29 mouse cellular contexts compared by ENCODE assay signal in the genomic region with DNA sequence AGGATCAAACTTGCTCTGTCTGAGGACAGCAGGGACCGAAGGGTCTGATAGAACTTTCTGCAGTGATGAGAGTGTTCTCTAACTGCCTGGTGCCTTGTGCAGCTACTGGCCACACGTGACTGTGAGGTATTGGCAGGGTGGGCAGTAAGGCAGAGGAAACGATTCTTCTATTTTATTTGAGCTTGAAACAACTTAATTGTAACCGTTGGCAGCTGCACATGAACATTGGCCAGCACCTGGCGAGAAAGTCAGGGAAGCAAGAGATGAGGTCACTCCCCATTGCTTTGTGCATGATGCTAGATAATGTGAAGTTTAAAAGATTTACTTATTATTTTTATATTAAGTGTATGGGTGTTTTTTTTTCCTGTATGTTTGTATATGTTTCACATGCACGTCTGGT.
DNase-seq lines count a peak whose midpoint lies in the region; ATAC-seq lines count a peak whose summit lies in the region.
"Had no signal": no experiment of that assay in that cellular context is flagged by ENCODE, and none has a peak within 500 bp of the region (broad histone marks: within the 10 kb centered on the region; RNA-seq: fewer than 3 reads in every experiment).

No protein-coding gene starts in this region.

- 78% methylated on average over 6 of the region's 6 CpGs for WGBS in heart, embryonic 10.5 days
- 89% methylated on average over 6 of the region's 6 CpGs for WGBS in midbrain, embryonic 11.5 days
- 87% methylated on average over 6 of the region's 6 CpGs for WGBS in midbrain, embryonic 15.5 days

- H3K27ac ChIP-seq in heart, embryonic 10.5 days, result no peak overlapping the region
- no peak overlapping the region for H3K27ac ChIP-seq in midbrain, embryonic 11.5 days (ENCODE audit: low read depth, low read length)
- H3K27ac ChIP-seq in midbrain, embryonic 15.5 days, result no peak overlapping the region
- H3K27ac ChIP-seq: embryonic facial prominence, embryonic 10.5 days; embryonic facial prominence, embryonic 13.5 days; forebrain, embryonic 12.5 days; forebrain, embryonic 15.5 days; heart, adult 2 months; heart, embryonic 15.5 days; hindbrain, embryonic 14.5 days; hindbrain, postnatal 0 days had no signal

- H3K27me3 ChIP-seq in heart, embryonic 10.5 days (ENCODE audit: insufficient read depth, poor library complexity, severe bottlenecking), result no peaks in the 10 kb centered on the region
- no peaks in the 10 kb centered on the region for H3K27me3 ChIP-seq in midbrain, embryonic 11.5 days (ENCODE audit: control insufficient read depth, insufficient read depth, low read length)
- H3K27me3 ChIP-seq in midbrain, embryonic 15.5 days (replicated peaks), result no peaks in the 10 kb centered on the region
- H3K27me3 ChIP-seq: embryonic facial prominence, embryonic 13.5 days; forebrain, embryonic 12.5 days; forebrain, embryonic 15.5 days; heart, embryonic 15.5 days had no signal

- no peak overlapping the region for H3K9ac ChIP-seq in midbrain, embryonic 11.5 days (ENCODE audit: low read length)
- H3K9ac ChIP-seq in midbrain, embryonic 15.5 days, result no peak overlapping the region
- H3K9ac ChIP-seq: embryonic facial prominence, embryonic 13.5 days; forebrain, embryonic 12.5 days; forebrain, embryonic 15.5 days; heart, embryonic 15.5 days; hindbrain, embryonic 14.5 days had no signal

- H3K36me3 ChIP-seq in heart, embryonic 10.5 days, result no peaks in the 10 kb centered on the region
- H3K36me3 ChIP-seq in midbrain, embryonic 11.5 days (ENCODE audit: control insufficient read depth, insufficient read depth, low read length), result no peaks in the 10 kb centered on the region
- H3K36me3 ChIP-seq in midbrain, embryonic 15.5 days (replicated peaks), result no peaks in the 10 kb centered on the region
- H3K36me3 ChIP-seq: embryonic facial prominence, embryonic 10.5 days; embryonic facial prominence, embryonic 13.5 days; forebrain, embryonic 12.5 days; forebrain, embryonic 15.5 days; heart, embryonic 15.5 days had no signal

- peak; percentile 89 for DNase-seq in heart, adult 11 months
- no peak for DNase-seq in heart, adult 18-20 months
- peak; percentile 26 to 30 for DNase-seq in heart, postnatal 36 days
- no peak for DNase-seq in heart, embryonic 10.5 days (ENCODE audit: low spot score)
- DNase-seq in midbrain, embryonic 11.5 days (ENCODE audit: low spot score, missing footprints), result peak; percentile 72
- no peak for DNase-seq in cerebellum, postnatal 14 days
- DNase-seq: adrenal gland, adult 2 months; adrenal gland, postnatal 14 days; cerebellum, adult 11 months; cerebellum, adult 2 months; cerebellum, adult 9-11 months; cerebellum, postnatal 36 days; embryo, embryonic 11 days; heart, adult 2 months; heart, postnatal 10 days; heart, postnatal 4 days; kidney, adult 18-20 months had no signal

- no peak for ATAC-seq in midbrain, embryonic 11.5 days (ENCODE audit: low FRiP score)
- ATAC-seq in midbrain, embryonic 15.5 days (replicated peaks), result no peak
- ATAC-seq: CD4-positive, CD25-positive, alpha-beta regulatory T cell, adult 4 months; forebrain, embryonic 15.5 days; hindbrain, postnatal 0 days; inflammation-experienced regulatory T-cells, adult 6 months; intestine, embryonic 16.5 days had no signal

- intact Hi-C loops in heart, postnatal 36 days (cut with DNase I), result no loop called here

- H3K4me2 ChIP-seq in midbrain, embryonic 11.5 days, result no peak overlapping the region
- no peak overlapping the region for H3K4me2 ChIP-seq in midbrain, embryonic 15.5 days
- H3K4me2 ChIP-seq: embryonic facial prominence, embryonic 13.5 days; forebrain, embryonic 12.5 days; forebrain, embryonic 15.5 days; heart, embryonic 15.5 days; hindbrain, embryonic 14.5 days had no signal

- H3K4me1 ChIP-seq in heart, embryonic 10.5 days, result peaks cover 17% of the 10 kb centered on the region
- no peaks in the 10 kb centered on the region for H3K4me1 ChIP-seq in midbrain, embryonic 11.5 days (ENCODE audit: control insufficient read depth, insufficient read depth, low read length)
- H3K4me1 ChIP-seq in midbrain, embryonic 15.5 days, result no peaks in the 10 kb centered on the region
- H3K4me1 ChIP-seq: embryonic facial prominence, embryonic 13.5 days; forebrain, embryonic 12.5 days; forebrain, embryonic 15.5 days had no signal

- no peak overlapping the region for H3K4me3 ChIP-seq in heart, embryonic 10.5 days
- no peak overlapping the region for H3K4me3 ChIP-seq in midbrain, embryonic 11.5 days (ENCODE audit: low read depth, low read length)
- H3K4me3 ChIP-seq in midbrain, embryonic 15.5 days, result no peak overlapping the region
- H3K4me3 ChIP-seq: embryonic facial prominence, embryonic 10.5 days; embryonic facial prominence, embryonic 13.5 days; erythroblast, embryonic 14.5 days; forebrain, embryonic 12.5 days; forebrain, embryonic 15.5 days; heart, adult 2 months; heart, embryonic 15.5 days had no signal

- no peaks in the 10 kb centered on the region for H3K9me3 ChIP-seq in heart, embryonic 10.5 days
- H3K9me3 ChIP-seq in midbrain, embryonic 11.5 days (ENCODE audit: control insufficient read depth, low read length), result no peaks in the 10 kb centered on the region
- no peaks in the 10 kb centered on the region for H3K9me3 ChIP-seq in midbrain, embryonic 15.5 days
- H3K9me3 ChIP-seq: embryonic facial prominence, embryonic 10.5 days; embryonic facial prominence, embryonic 13.5 days; forebrain, embryonic 12.5 days; forebrain, embryonic 15.5 days; heart, embryonic 15.5 days had no signal

Comparison
In these comparisons a context has a peak if more than half of its experiments do, and no peak if none do; other contexts are left out.
1. DNase-seq: peak in heart, adult 11 months (single experiment), heart, postnatal 36 days (2 of 2) and midbrain, embryonic 11.5 days (single experiment); none in heart, adult 18-20 months (0 of 2), heart, embryonic 10.5 days (single experiment) and cerebellum, postnatal 14 days (0 of 2).